Mouse (Mus musculus) ES-CJ7 (cell line): ENCODE data around the gene 1600014C23Rik.

Source experiments
- DNase-seq: peaks from one replicate; pipeline ENCODE4 v3.0.0; 2011; ENCODE audit warnings: low read depth, low spot score

Gene 1600014C23Rik

GRCm38 (mm10) chr17:45752678-45753077 is 19.0 kb upstream of the 1600014C23Rik start:
- no peak for DNase-seq

- no peak for DNase-seq
Observed at GRCm38 (mm10) chr17:45752053-45752452, 18.4 kb upstream of the 1600014C23Rik start.

DNA sequence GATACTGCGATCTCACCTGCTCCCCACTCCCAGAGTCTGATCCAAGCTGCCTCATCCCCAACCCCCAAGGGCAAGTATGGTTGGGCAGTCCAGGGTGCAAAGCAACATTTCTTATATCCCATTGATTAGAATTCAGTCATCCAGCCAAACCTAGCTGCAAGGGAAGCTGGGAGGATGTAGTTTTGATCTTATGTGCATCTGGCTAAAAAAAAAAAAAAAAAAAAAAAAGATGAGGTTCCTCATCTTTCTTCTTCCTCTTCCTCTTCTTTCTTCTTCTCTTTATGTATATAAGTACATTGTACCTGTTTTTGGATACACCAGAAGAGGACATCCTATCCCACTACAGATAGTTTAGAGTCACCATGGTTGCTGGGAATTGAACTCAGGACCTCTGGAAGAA is 17.7 kb upstream of the 1600014C23Rik start:
- DNase-seq, result no peak

- no peak for DNase-seq
Observed at GRCm38 (mm10) chr17:45749100-45749499, 15.5 kb upstream of the 1600014C23Rik start.

- DNase-seq, result peak; percentile 72
Observed at GRCm38 (mm10) chr17:45747858-45748785, 14.5 kb upstream of the 1600014C23Rik start.

GRCm38 (mm10) chr17:45747293-45747692 is 13.6 kb upstream of the 1600014C23Rik start:
- no peak for DNase-seq

DNA sequence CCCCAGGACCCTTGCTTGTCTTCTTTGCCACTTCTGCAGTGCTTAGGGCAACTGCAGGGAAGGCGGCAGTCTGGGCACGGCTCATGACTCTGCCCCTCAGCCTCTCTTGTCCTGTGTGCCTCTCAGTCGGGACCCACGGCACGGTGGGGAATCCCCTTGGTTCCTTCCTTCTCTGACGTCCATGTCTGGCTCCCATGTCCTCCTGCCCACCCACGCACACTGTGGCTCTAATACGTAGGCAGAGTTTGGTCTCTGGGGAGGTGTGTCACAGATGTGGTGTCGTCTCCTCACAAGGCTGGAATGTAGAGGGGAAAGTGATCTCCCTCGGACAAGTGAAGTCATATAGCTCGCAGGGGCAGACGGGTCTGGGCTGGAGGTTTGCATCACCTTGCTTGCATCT is 13.1 kb upstream of the 1600014C23Rik start:
- DNase-seq, result no peak

DNA sequence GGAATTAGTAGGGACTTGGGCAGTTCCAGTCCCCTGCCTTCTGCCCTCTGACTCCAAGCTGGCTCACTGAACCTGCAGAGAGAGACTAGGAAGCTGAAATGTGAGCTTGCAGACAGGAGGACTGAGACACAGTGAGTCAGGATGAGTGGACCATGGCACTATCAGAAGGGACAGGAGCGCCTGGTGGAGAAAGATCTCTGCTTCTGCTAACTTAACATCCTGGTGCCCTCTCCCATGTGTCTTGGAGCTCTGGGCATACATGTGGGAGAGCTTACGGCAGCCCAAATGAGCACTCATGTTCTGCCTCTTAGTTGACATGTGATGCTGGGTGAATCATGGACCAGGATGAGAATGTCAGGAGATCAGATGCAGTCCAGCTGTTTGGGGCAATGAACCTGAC is 12.0 kb upstream of the 1600014C23Rik start:
- DNase-seq, result no peak

DNA sequence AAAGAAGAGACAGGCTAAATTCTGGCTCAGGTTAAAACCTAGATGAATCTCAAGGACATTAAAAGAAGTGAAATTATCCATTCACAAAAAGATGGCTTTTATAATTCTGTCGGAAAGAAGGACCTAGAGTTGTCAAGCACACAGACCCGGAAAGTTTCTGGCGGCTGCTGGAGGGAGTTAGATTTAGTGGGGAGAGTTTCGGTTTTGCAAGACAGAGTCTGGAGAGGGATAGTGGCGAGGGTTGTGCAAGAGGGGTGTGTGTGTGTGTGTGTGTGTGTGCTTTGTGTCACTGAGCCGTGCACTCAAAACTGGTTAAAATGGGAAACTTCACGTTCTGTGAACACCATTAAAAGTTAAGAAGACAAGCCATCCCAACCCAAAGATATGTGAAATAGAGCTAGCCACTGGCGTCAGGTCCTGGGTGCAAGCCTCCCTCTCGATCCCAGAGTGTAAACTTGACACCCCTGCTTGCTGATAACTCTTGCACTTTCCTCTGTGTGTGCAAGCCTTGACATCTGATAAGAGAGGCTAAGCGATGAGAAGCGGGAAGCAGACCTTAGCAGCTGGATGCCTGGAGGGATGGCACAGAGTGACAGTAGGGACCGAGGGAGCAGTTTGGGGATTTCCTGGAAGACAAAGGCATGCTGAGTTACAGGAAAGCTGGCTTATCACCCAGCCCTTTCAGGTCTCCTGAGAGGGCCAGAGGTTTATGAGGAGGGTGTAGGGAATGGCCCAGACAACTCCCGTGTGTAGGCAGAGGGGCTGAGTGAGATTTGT is 8.9 kb upstream of the 1600014C23Rik start:
- no peak for DNase-seq

- DNase-seq, result peak; percentile 57
Observed at GRCm38 (mm10) chr17:45737078-45737601, 3.5 kb upstream of the 1600014C23Rik start.

DNA sequence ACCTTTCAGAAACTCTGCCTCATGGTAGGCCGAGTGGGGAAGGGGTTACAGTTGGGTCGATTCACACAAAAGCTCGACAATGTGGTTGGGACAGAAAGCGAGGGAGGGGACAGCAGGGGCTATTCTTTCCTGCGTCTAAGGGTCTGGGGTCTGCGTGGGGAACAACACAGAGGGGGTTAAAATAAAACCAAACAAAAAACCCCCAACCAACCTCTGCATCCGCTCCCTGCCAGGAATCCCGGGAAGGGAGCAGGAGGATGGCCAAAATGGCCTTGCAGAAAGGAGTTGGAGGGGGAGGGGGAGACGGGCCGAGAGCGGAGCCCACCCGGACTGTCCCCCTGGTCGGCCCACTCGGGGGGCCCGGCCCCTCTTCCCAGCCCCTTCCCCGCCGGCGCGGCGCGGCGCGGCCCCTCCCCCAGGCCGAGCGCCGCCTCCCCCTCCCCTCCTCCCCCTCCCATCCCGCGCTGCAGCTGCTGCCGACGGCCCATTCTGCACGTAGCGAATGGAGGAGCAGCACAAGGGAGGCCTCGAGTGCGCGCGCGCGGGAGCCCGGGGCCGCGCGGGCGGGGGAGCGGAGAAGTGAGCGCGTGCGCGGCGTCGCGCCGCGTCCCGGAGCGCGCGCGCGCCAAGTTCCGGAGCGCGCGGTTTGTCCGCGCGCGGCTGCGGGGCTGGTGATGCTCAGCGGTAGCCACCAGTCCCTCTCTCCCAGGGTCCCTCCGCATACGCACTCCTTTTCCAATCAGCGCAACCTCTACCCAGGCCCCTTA is 2.9 kb upstream of the 1600014C23Rik start:
- peak; percentile 90 for DNase-seq

GRCm38 (mm10) chr17:45735382-45736310 is 2.0 kb upstream of the 1600014C23Rik start:
- DNase-seq, result peak; percentile 83

DNA sequence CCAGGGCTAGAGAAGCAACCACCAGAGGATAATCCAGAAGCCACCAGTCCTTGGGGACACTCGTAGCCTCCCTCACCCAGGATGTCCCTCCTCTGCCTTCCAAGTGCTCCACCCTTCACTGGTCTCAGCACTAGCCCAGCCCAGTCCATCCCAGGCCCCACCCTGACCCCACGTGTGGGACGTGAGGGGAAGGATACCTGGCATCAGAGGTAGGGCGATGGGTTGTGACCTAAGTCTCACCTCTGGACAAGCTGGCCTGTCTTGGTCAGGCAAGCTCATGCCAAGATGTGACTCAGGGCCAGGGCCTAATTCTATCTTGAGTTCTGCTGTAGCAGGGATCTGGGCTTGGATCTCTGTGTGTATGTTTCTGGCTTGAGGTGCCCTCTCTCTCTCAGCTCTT is 1.2 kb upstream of the 1600014C23Rik start:
- no peak for DNase-seq

DNA sequence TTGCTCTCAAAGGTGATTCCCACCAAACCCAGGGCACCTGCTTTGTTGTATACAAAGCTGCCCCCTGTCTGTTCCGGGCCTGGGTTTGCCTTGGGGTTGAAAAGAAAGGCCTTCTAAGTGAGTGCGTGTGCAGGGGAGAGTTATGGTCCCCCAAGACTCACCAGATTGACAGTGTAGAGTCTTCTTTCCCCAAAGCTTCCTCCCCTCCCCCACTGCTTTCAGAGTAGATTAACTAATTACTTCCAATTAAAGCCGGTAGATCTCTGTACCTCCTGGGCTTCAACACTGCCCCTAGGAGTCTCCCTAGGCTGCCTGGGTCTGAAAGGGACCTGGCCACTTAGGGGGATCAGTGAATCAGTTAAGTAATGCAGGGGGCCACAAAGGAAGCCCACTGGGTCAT is 689 bp upstream of the 1600014C23Rik start:
- DNase-seq, result no peak

- DNase-seq, result no peak
Observed at GRCm38 (mm10) chr17:45733038-45733734, 458 bp downstream of the 1600014C23Rik start.

DNA sequence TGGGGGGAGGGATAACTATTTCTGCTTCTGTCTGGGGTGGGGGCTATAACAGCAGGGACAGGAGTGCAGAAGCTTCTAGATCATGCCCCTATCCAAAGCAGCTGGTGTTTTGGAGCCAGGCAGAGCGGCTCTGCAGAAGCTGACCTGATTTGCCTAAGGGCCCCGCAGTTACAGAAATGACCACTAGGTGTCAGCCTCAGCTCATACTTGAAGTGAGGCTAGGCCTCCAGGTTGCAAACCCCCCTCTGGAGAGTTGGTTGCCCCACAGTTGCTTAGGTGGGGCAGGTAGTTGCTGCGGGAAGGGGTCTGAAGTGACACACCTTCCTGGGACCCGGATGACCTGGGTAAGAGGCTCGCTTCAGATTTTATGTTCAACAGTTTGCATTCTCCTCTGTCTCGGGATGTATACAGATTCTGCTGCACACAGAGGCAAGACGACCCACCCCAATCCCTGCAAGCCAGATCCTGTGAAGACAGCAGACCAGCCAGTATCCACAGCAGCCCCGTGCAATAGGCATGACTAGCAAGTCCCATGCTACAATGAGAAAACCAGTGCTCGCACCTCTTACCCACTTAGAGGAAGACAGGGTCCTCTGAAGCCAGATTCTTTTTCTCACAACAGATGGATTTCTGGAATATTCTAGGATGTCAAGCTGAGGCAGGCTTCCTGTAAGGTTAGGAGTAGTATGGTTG is 2.3 kb downstream of the 1600014C23Rik start:
- DNase-seq, result peak; percentile 87

- DNase-seq, result no peak
Observed at GRCm38 (mm10) chr17:45730696-45731095, 2.9 kb downstream of the 1600014C23Rik start.

DNA sequence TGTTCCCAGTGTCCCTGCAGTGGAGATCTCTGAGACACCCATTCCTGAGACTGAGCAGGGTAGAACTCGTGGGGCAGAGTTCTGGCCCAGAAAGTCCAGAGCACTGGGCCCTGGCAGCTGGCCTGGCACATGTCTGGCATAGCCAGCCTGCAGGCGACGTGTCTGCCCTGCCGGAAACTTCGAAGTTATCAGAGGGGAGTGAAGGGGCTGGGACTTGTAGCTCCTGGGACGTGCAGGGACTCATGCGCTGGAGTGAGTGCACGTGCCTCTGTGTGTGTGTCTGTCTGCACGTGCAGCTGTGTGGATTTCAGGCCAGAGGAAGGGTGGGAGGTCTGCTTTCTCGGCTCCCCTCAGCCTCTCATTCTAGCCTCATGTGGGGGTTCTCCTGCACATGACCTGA is 4.3 kb downstream of the 1600014C23Rik start:
- DNase-seq, result no peak

DNA sequence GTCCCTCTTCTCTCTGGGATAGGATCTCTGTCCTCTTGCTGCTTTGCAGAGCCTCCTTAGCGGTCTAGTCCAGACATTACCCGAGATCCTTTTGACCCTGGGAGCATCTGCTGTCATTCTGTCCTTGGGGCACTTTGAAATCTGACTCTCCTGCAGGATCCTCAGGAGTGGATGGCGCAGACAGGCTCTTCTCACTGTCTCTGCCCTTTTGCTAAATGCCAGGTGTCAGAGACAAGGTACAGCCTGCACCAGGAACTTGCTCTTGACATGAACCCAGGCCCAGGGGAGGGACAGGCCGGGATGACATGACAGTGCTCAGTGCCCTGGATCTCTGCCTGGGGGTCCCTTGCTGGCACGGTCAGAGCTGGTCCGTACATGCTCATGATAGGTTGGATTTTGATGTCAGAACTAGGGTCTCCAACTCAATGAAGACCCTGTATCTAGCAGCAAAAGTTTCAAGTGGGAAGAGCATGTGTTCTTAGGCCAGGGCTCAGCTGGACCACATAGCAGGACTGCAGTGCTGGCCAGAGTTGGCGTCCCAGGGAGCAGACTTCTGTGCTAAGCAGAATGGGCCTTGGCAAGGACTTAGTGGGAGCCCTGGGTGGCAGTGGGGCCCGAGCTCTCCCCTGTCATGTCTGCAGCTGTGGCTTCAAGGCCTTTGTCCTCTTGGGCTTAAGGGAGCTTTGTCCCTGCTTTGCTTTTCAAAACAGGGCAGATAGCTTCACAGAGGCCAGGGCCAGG is 5.5 kb downstream of the 1600014C23Rik start:
- no peak for DNase-seq
